Mouse (Mus musculus) C2C12 (cell line): ENCODE measurements around the gene 2010111I01Rik. TPM values are rescaled to one million over a fixed set of nuclear protein-coding genes. Genes with fewer than 3 reads are reported as not detected.

Experiments
- H3K27me3 ChIP-seq: one replicate; pipeline ENCODE4 v1.6.1; 2011; ENCODE audit not compliant: control insufficient read depth, insufficient read depth, insufficient read length
- H3K36me3 ChIP-seq: one replicate; pipeline ENCODE4 v1.6.1; 2011; ENCODE audit not compliant: control insufficient read depth, insufficient read depth
- H3K4me3 ChIP-seq: one replicate; pipeline ENCODE4 v1.5.1; 2011; ENCODE audit warnings: mild to moderate bottlenecking, control low read depth; ENCODE audit not compliant: poor library complexity, insufficient read depth, severe bottlenecking
- H3K79me2 ChIP-seq: one replicate; pipeline ENCODE4 v1.6.1; 2011; ENCODE audit not compliant: control insufficient read depth, insufficient read depth
- H3K79me3 ChIP-seq: one replicate; pipeline ENCODE4 v1.6.1; 2011; ENCODE audit warnings: low read depth, control low read depth
- H3ac ChIP-seq: one replicate; pipeline ENCODE3; 2011; ENCODE audit warnings: low read depth; ENCODE audit not compliant: control insufficient read depth, insufficient read length
- CEBPB ChIP-seq: IDR thresholded peaks from one replicate; pipeline ENCODE4 v1.6.1; 2011; ENCODE audit warnings: low read depth, mild to moderate bottlenecking, control low read depth, moderate library complexity
- CTCF ChIP-seq: IDR thresholded peaks from one replicate; pipeline ENCODE4 v1.5.1; 2011; ENCODE audit not compliant: control insufficient read depth, insufficient read depth, insufficient read length
- FOSL1 ChIP-seq: IDR thresholded peaks from one replicate; pipeline ENCODE4 v1.8.0; 2011; ENCODE audit warnings: mild to moderate bottlenecking, low read length; ENCODE audit not compliant: poor library complexity, insufficient read depth, severe bottlenecking
- MAX ChIP-seq: IDR thresholded peaks from one replicate; pipeline ENCODE4 v1.6.1; 2011; ENCODE audit warnings: mild to moderate bottlenecking, control low read depth
- MYOD1 ChIP-seq: IDR thresholded peaks from one replicate; pipeline ENCODE4 v1.6.1; 2011; ENCODE audit warnings: low read depth; ENCODE audit not compliant: control insufficient read depth, insufficient read length
- MYOG ChIP-seq: IDR thresholded peaks from one replicate; pipeline ENCODE4 v1.6.1; 2011; ENCODE audit not compliant: control insufficient read depth, insufficient read length; ENCODE audit errors: extremely low read depth
- USF1 ChIP-seq: IDR thresholded peaks from one replicate; pipeline ENCODE4 v1.6.1; 2011; ENCODE audit warnings: low read depth, mild to moderate bottlenecking, control low read depth, moderate library complexity
- polyA plus RNA-seq: library from polyadenylated mRNA; unstranded; fragments of >200 nt; fragmentation: generic; extraction: Trizol; gene quantifications from one replicate; pipeline ENCODE4 v1.2.1, GENCODE M21; 2012; ENCODE audit warnings: missing spikeins

2010111I01Rik gene
- polyA plus RNA-seq, 1 experiment: 91.7 TPM

DNA sequence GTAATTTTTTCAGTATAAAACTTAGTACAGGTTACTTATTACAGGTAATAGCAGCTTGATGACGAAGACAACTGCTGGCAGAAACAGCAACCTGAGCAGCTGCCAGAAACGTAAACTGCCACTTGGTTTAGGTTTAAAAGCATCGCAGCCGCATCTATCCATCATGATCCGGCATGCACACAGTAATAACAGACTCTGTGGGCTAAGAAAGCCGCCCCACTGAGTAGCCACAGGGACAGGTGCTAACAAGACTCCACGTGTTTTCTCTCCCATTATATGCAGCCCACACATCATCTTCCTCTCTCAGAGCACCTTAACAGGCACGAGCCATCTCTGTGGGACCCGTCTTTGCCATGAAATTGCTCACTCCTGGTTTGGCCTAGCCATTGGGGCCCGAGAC is 191.6 kb downstream of the 2010111I01Rik start:
- Histone ChIP-seq H3K27me3 (no peaks in the 10 kb centered on the region), H3K79me2 (no peaks in the 10 kb centered on the region), H3K36me3 (no peaks in the 10 kb centered on the region), H3ac (no peak overlapping the region), H3K79me3 (no peaks in the 10 kb centered on the region), H3K4me3 (no peak overlapping the region)
- TF ChIP-seq CEBPB (no peak), CTCF (no peak), MYOG (no peak), MAX (no peak), USF1 (no peak), MYOD1 (no peak), FOSL1 (no peak)

DNA sequence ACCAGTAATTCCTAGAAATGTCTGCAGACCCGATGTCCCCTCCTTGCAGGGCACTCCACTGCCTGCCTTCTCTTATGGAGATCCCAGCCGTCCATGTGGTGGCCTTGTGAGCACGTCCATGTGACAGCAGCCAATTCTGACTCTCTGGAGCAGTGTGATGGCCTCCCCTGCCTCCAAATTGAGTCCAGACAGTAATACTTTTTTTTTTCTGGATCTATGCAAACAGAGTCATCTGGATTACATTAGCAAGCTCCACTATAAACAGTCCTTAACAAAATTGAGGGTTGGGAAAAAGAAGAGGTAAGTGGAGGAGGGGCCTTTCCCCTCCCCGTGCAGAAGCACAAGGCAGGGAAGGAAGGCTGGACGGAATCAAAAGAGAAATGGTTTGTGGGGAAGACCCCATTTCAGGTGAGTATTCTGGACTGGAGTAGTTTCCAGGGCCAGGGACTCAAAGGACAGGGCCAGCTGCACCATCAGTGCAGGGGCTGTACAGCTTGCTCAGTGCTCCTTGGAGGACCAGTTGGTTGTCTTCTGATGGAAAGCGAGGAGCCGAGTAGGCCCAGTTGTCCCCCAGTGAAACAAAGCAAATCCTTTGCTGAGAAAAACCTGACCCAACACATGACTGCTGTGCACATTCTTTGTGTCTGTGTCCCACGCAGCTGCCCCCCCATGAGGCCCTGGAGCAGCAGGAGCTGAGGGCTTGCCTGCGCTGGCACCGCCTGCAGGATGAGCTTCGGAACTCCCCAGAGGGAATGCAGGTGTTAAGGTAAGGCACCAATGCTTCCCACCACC is 205.8 kb downstream of the 2010111I01Rik start:
- H3ac ChIP-seq: no peak overlapping the region
- no peaks in the 10 kb centered on the region for H3K79me3 ChIP-seq
- H3K79me2 ChIP-seq: no peaks in the 10 kb centered on the region
- H3K27me3 ChIP-seq: no peaks in the 10 kb centered on the region
- H3K4me3 ChIP-seq: no peak overlapping the region
- H3K36me3 ChIP-seq: no peaks in the 10 kb centered on the region
- no peak for TF ChIP-seq CTCF
- TF ChIP-seq MYOG: no peak
- TF ChIP-seq USF1: no peak
- TF ChIP-seq FOSL1: no peak
- no peak for TF ChIP-seq CEBPB
- no peak for TF ChIP-seq MYOD1
- TF ChIP-seq MAX: no peak

DNA sequence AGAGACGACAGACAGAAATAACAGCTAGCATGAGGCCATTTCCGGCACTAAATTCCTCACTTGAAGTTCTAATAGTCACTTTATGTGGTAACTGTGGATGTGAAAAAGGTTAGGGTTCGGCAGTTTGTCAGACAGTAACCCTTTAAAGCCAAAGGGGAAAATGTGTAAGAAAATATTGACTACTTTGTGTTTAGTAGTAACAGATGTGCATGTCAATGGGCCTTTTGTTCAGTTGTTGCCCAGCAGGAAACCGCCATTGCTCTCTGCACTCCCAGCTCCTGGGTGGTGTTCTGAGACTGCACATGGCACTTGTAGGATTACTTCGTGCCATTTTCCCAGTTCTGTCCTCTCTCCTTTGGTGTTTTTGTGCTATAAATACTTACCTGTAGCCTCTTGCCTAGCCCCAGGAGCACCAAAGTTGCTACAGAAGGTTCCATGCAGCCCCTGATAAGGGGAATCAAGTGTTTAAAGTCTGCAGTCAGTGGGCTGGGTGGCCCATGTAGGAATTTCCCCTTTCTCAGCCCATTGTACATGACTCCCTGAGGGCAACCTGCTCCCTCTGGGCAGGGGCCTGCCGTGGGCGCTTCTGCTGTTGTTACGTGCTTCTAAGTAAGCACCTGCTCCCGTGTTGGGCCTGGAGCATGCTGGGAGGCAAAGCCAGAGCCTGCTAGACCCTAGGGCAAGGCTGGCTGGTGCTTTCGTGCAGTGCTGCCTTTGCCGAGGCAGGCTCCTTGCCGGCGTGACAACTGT is 206.8 kb downstream of the 2010111I01Rik start:
- Histone ChIP-seq H3K79me3 (no peaks in the 10 kb centered on the region), H3ac (no peak overlapping the region), H3K27me3 (no peaks in the 10 kb centered on the region), H3K4me3 (no peak overlapping the region), H3K36me3 (no peaks in the 10 kb centered on the region), H3K79me2 (no peaks in the 10 kb centered on the region)
- TF ChIP-seq MYOD1 (no peak), MAX (no peak), FOSL1 (no peak), MYOG (no peak), CEBPB (no peak), CTCF (no peak), USF1 (no peak)

DNA sequence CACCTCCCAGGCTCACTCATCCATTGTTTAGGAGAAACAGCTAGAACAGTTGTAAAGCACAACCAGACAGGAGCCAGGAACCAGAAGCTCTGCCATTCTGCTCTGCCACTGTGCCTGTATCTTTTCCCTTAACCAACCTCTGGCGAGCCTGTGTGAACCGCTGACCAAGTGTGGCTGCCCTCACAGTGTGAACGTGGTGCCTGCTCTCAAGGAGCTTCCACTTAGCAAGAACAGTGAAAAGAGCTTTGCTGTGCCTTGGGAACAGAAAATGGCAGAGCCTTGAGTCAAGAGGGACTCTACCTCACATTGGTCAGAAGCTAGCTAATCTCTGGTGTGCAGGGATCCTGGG is 207.4 kb downstream of the 2010111I01Rik start:
- no peak overlapping the region for H3ac ChIP-seq
- no peaks in the 10 kb centered on the region for H3K36me3 ChIP-seq
- H3K79me2 ChIP-seq: no peaks in the 10 kb centered on the region
- no peaks in the 10 kb centered on the region for H3K27me3 ChIP-seq
- H3K4me3 ChIP-seq: no peak overlapping the region
- TF ChIP-seq CTCF (no peak), CEBPB (no peak)
- no peaks in the 10 kb centered on the region for H3K79me3 ChIP-seq

DNA sequence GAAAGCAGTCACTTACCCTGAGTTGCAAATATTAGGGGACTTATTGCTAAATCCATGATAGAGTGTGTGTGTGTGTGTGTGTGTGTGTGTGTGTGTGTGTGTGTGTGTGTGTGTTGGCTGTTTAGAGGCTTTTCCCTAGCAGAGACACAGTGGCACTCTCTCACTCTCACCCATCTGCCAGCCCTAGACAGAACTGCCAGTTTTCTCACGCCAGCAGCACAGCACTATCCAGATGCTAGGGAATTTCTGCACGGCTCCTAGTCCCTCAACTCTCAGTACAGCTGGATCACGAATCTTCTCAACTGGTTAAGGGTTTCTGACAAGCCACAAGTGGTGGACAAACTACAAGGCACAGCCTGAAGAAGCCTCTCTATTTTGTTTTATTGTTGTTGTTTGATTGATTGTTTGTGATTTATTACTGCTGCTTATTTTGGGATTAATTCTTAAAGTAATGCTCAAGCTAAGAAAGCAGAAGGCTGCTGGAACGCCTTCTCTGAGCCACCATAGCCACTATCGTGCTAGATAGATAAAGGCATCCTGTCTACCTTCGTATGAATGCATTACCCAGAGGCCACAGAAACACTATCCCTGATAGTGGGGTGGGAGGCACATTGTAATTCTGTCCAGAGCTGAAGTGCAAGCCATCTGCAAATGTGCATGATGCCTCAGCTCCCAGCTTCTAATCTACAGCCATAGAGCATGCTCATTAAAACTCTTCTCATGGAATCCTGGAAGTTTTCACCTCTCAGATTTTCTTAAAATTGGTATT is 209.7 kb downstream of the 2010111I01Rik start:
- Histone ChIP-seq H3K4me3 (no peak overlapping the region), H3ac (no peak overlapping the region), H3K27me3 (no peaks in the 10 kb centered on the region), H3K79me3 (no peaks in the 10 kb centered on the region), H3K36me3 (no peaks in the 10 kb centered on the region), H3K79me2 (no peaks in the 10 kb centered on the region)
- TF ChIP-seq USF1 (no peak), MAX (no peak), MYOG (no peak)

DNA sequence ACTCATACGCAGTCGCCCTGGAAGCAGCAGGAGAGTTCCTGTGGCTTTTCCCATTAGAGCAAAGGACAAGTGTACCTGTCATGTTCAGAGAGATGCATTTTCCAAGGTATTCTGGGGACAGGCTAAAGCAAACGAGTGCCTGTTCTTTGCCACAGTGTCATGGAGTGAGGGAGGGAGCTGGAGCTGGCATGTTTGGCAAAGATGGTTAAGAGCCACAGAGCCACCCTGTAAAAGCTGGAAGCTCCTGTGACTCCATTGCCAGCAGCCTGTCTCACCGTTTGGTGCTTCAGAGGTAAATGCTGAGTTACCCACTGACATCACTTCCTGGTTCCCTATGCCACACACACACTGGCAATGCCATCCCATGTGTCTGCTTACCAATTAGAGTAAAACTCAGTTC is 211.4 kb downstream of the 2010111I01Rik start:
- TF ChIP-seq MYOD1 (no peak), CTCF (no peak), MYOG (no peak), MAX (no peak), USF1 (no peak), FOSL1 (no peak), CEBPB (no peak)
- H3ac ChIP-seq: no peak overlapping the region
- H3K4me3 ChIP-seq: no peak overlapping the region
- H3K79me2 ChIP-seq: no peaks in the 10 kb centered on the region
- no peaks in the 10 kb centered on the region for H3K36me3 ChIP-seq
- H3K79me3 ChIP-seq: no peaks in the 10 kb centered on the region
- H3K27me3 ChIP-seq: no peaks in the 10 kb centered on the region
